Mouse (Mus musculus) heart, embryonic 11.5 days (tissue): ENCODE results near the gene Serpina3a. TPM values are rescaled to one million over a fixed set of nuclear protein-coding genes. Genes with fewer than 3 reads are reported as not detected.

Experiments
- ATAC-seq: fragments of 200-750 bp; cut with Nextera tagmentation; replicated peaks from 2 replicates; pipeline ENCODE4 v1.8.0; 2017; ENCODE audit warnings: moderate library complexity; ENCODE audit not compliant: insufficient number of reproducible peaks, low FRiP score, low TSS enrichment
- H3K27ac ChIP-seq: fragments of 300-500 bp; sonication (generic); 2 replicates; pipeline ENCODE4 v1.5.1; 2014; ENCODE audit warnings: mild to moderate bottlenecking, low read depth, low read length
- H3K27me3 ChIP-seq: fragments of 300-500 bp; sonication (generic); 2 replicates; pipeline ENCODE4 v1.6.1; 2014; ENCODE audit warnings: mild to moderate bottlenecking, low read length, mixed read lengths; ENCODE audit not compliant: control insufficient read depth, insufficient read depth
- H3K36me3 ChIP-seq: fragments of 300-500 bp; sonication (generic); 2 replicates; pipeline ENCODE4 v1.6.1; 2014; ENCODE audit warnings: mild to moderate bottlenecking, low read length, moderate library complexity, mixed read lengths; ENCODE audit not compliant: control insufficient read depth, insufficient read depth
- H3K4me1 ChIP-seq: fragments of 300-500 bp; sonication (generic); 2 replicates; pipeline ENCODE4 v1.6.1; 2014; ENCODE audit warnings: low read length; ENCODE audit not compliant: control insufficient read depth, insufficient read depth
- H3K4me2 ChIP-seq: fragments of 300-500 bp; sonication (generic); 2 replicates; pipeline ENCODE4 v1.6.1; 2014; ENCODE audit warnings: mild to moderate bottlenecking, moderate library complexity
- H3K4me3 ChIP-seq: fragments of 300-500 bp; sonication (generic); 2 replicates; pipeline ENCODE4 v1.5.1; 2014; ENCODE audit warnings: low read depth, low read length
- H3K9ac ChIP-seq: fragments of 300-500 bp; sonication (generic); 2 replicates; pipeline ENCODE4 v1.6.1; 2014; ENCODE audit warnings: mild to moderate bottlenecking, low read depth, low read length, moderate library complexity
- H3K9me3 ChIP-seq: fragments of 300-500 bp; sonication (generic); replicated peaks from 2 replicates; pipeline ENCODE4 v1.6.1; 2016; ENCODE audit warnings: low read length; ENCODE audit not compliant: control insufficient read depth
- WGBS: fragments of 180-500 bp; shearing (Covaris S2); extraction: QIAGEN DNeasy Blood & Tissue Kit; methylation state at CpG from one replicate; pipeline ENCODE4 v1.1.7; 2014; ENCODE audit not compliant: insufficient replicate concordance; 5-methylcytosine and 5-hydroxymethylcytosine counted together
- polyA plus RNA-seq: library from polyadenylated mRNA; unstranded; fragments of >200 nt; fragmentation: Nextera tagmentation; extraction: Ambion mirVana; gene quantifications from 2 replicates; pipeline ENCODE4 v1.2.1, GENCODE M21; 2014

The Serpina3a gene
- polyA plus RNA-seq, 1 experiment from 2014 or later: not detected

- H3K27ac ChIP-seq: no peak overlapping the region
- no peak for ATAC-seq
These were observed 21.2 kb upstream of the Serpina3a start for GRCm38 (mm10) chr12:104091303-104091702.

GRCm38 (mm10) chr12:104100768-104101167, 11.8 kb upstream of the Serpina3a start, which contains the start of gene Serpina5:
TSS of gene Serpina5 (plus strand) at chr12:104101113.
- Histone ChIP-seq H3K4me1 (no peaks in the 10 kb centered on the region), H3K9me3 (no peaks in the 10 kb centered on the region), H3K4me2 (no peak within 1 kb of the TSS), H3K27ac (no peak within 1 kb of the TSS), H3K27me3 (no peaks in the 10 kb centered on the region), H3K36me3 (no peaks in the 10 kb centered on the region), H3K9ac (no peak within 1 kb of the TSS), H3K4me3 (no peak within 1 kb of the TSS)
- no peak for ATAC-seq
- 76% methylated on average over 6 of the region's 6 CpGs for WGBS

More at GRCm38 (mm10) chr12:104091303-104091702, 21.2 kb upstream of the Serpina3a start:
- no peaks in the 10 kb centered on the region for H3K9me3 ChIP-seq
- WGBS: 79% methylated on average over 1 of the region's 1 CpGs
- H3K4me1 ChIP-seq: no peaks in the 10 kb centered on the region
- H3K27me3 ChIP-seq: no peaks in the 10 kb centered on the region
- no peak overlapping the region for H3K4me3 ChIP-seq
- no peak overlapping the region for H3K4me2 ChIP-seq
- no peaks in the 10 kb centered on the region for H3K36me3 ChIP-seq
- H3K9ac ChIP-seq: no peak overlapping the region

DNA sequence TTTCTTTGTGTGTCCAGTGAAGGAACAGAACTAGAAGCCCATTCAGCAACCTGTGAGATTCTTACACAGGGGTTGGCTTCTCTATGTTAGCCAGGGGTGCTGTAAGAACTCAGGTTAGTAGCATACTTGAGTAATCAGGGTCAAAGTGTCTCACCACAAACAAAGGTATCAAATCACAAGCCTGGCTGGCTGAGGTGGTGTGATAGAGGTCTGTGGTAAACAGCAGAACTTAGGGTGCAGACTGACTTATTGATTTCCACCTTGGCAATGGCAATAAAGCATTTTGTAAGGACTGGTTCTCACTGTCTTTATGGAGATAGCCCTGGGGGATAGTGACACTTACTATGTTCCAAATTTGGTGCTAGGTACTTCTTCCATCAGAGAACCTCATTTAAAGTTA, 6.7 kb upstream of the Serpina3a start:
- no peak overlapping the region for H3K4me2 ChIP-seq
- H3K27me3 ChIP-seq: no peaks in the 10 kb centered on the region
- H3K27ac ChIP-seq: no peak overlapping the region
- no peaks in the 10 kb centered on the region for H3K4me1 ChIP-seq
- no peak for ATAC-seq
- no peaks in the 10 kb centered on the region for H3K36me3 ChIP-seq
- H3K4me3 ChIP-seq: no peak overlapping the region
- no peaks in the 10 kb centered on the region for H3K9me3 ChIP-seq
- no peak overlapping the region for H3K9ac ChIP-seq

DNA sequence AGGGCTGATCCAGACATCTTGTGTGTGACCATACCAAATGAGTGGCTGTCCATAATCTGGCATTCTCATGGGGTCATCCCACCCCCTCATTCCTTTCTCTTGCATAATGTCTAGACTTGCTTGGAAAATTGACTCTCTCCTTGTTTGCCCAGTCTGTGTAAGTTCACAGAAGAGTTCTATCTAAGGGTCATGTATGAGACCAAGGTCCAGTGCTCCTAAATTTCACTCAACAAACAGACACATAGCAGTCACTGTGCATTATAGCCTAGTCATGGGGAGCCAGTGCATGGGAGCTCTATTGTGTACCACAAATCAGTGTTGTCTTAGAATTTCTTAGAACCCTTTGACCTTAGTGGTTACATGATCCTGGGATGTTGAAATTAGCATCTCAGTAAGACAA, 5.6 kb upstream of the Serpina3a start:
- no peaks in the 10 kb centered on the region for H3K4me1 ChIP-seq

GRCm38 (mm10) chr12:104108507-104108906, 4.0 kb upstream of the Serpina3a start:
- ATAC-seq: no peak
- Histone ChIP-seq H3K36me3 (no peaks in the 10 kb centered on the region), H3K4me2 (no peak overlapping the region), H3K27me3 (no peaks in the 10 kb centered on the region), H3K27ac (no peak overlapping the region), H3K9me3 (no peaks in the 10 kb centered on the region), H3K4me3 (no peak overlapping the region), H3K4me1 (no peaks in the 10 kb centered on the region), H3K9ac (no peak overlapping the region)
- 75% methylated on average over 2 of the region's 2 CpGs for WGBS

More for the DNA sequence above, 5.6 kb upstream of the Serpina3a start:
- ATAC-seq: no peak
- Histone ChIP-seq H3K9ac (no peak overlapping the region), H3K4me2 (no peak overlapping the region), H3K27ac (no peak overlapping the region), H3K9me3 (no peaks in the 10 kb centered on the region), H3K36me3 (no peaks in the 10 kb centered on the region), H3K27me3 (no peaks in the 10 kb centered on the region), H3K4me3 (no peak overlapping the region)

DNA sequence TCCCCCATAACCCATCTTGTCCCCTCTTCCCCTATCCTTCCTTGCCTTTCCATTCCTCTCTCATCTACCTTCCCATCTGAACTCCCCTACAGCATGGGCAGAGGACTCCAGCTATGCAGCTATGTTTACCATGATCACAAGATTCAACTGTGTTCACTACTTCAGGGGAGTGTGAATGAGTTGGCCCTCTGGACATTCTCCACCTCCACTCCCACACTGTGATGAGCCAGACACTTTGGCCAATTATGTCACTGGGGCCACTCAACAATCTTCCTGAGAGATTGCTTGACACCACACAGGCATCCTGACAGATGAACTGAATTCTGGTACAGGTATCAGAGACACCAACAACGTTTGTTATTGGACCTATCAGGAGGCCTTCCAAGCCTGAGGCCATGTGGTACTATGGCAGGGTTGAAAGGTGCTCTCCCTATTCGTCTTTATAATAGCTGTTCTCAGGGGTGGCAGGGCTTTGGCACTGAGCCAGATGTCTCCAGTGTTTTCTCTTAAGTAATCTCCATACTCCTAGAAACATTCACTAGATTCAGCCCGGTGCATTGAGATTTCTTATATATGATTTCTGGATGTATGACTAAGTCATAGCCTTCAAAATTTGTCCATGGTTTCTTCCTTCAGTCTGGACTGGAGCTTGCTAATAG, 2.5 kb downstream of the Serpina3a start:
- no peaks in the 10 kb centered on the region for H3K9me3 ChIP-seq
- no peak overlapping the region for H3K9ac ChIP-seq
- no peak overlapping the region for H3K4me2 ChIP-seq
- H3K27me3 ChIP-seq: no peaks in the 10 kb centered on the region
- H3K4me1 ChIP-seq: no peaks in the 10 kb centered on the region
- no peak overlapping the region for H3K4me3 ChIP-seq
- H3K36me3 ChIP-seq: no peaks in the 10 kb centered on the region
- H3K27ac ChIP-seq: no peak overlapping the region
- WGBS: 43% methylated on average over 3 of the region's 3 CpGs
- ATAC-seq: no peak

DNA sequence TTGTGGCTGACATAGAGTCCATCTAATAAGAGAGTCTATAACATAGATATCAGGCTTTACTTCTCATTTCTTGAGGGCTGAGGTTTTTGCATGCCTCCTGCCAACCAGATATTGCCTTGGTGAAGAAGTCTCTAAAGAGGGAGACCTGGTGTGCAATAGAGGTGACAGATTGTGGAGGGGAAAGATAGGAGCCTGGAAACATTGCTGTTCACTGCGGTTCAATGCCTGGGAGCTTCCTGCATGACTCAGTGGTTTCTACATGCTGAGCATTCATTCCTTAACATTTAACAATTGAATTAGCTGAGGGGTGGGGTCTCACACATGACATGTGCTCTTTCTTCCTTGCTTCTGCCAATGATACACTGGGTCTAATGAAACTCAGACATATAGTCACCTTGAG, 10.6 kb downstream of the Serpina3a start:
- H3K9ac ChIP-seq: no peak overlapping the region
- no peak for ATAC-seq

GRCm38 (mm10) chr12:104123996-104124395, 11.5 kb downstream of the Serpina3a start:
- H3K36me3 ChIP-seq: no peaks in the 10 kb centered on the region
- no peak overlapping the region for H3K4me2 ChIP-seq
- H3K9ac ChIP-seq: no peak overlapping the region
- H3K4me1 ChIP-seq: no peaks in the 10 kb centered on the region
- H3K9me3 ChIP-seq: no peaks in the 10 kb centered on the region
- H3K4me3 ChIP-seq: no peak overlapping the region
- ATAC-seq: no peak
- H3K27ac ChIP-seq: no peak overlapping the region
- 62% methylated on average over 2 of the region's 2 CpGs for WGBS
- H3K27me3 ChIP-seq: no peaks in the 10 kb centered on the region

More for the DNA sequence above, 10.6 kb downstream of the Serpina3a start:
- Histone ChIP-seq H3K9me3 (no peaks in the 10 kb centered on the region), H3K4me2 (no peak overlapping the region), H3K4me1 (no peaks in the 10 kb centered on the region), H3K27ac (no peak overlapping the region), H3K4me3 (no peak overlapping the region), H3K36me3 (no peaks in the 10 kb centered on the region), H3K27me3 (no peaks in the 10 kb centered on the region)
- WGBS: 57% methylated on average over 1 of the region's 1 CpGs

GRCm38 (mm10) chr12:104125021-104125560, 12.6 kb downstream of the Serpina3a start:
- Histone ChIP-seq H3K27me3 (no peaks in the 10 kb centered on the region), H3K4me3 (no peak overlapping the region), H3K36me3 (no peaks in the 10 kb centered on the region), H3K9me3 (no peaks in the 10 kb centered on the region), H3K4me2 (no peak overlapping the region), H3K4me1 (no peaks in the 10 kb centered on the region), H3K27ac (no peak overlapping the region), H3K9ac (no peak overlapping the region)
- WGBS: 63% methylated on average over 5 of the region's 5 CpGs
- ATAC-seq: 0 out of 2 replicates have a peak, but pooled peaks have one; percentile 17
